Mouse (Mus musculus) adrenal gland, adult 10 weeks (tissue): Measurements from ENCODE around the gene Zfp595. TPM values are rescaled to one million over a fixed set of nuclear protein-coding genes. Genes with fewer than 3 reads are reported as not detected.

Experiments used
- polyA plus RNA-seq: library from polyadenylated mRNA; stranded (reverse); fragments of 350-450 nt; fragmentation: Illumina TruSeq; extraction: RNeasy Lipid Tissue Mini Kit (QIAGEN cat#74804); gene quantifications from one replicate; pipeline ENCODE4 v1.2.3, GENCODE M21; 2014; ENCODE audit warnings: low read depth, low replicate concordance

The Zfp595 gene
- 21.8 TPM for polyA plus RNA-seq

DNA sequence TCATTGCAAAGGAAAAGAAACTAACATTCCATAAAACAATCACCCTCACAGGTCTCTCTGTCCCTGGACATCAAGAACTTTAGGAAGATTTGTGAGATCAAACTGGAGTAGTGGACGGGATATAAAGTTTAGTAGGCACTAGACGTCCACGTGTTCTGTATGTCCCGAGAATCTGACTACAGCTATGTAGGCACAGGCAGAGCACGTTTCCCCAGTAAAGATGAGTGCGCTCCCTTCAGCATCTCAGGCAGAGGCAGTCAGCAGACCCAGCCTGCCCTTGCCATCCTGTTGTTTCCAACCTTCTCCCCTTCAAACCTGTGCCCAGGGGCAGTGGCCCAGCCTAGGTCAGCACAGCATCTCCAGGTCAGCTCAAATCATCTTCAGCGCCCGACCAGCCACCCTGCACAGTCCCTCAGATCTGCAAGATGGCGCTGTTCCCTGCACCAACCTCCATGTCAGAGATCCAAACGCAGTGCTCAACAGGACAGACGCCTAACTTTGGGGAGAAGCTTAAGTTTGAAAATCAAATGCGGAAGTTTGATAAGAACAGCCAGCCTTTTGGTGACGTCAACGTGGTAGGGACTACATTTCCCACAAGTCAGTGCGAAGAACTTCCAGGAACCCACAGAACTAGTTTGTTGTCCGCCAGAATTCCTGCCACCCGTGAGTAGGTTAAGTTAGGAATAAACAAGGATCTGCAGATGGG, at the start of gene Zfp595:
Zfp595 (minus strand) TSS at position 552 of the 706 bp plus-strand sequence.

DNA sequence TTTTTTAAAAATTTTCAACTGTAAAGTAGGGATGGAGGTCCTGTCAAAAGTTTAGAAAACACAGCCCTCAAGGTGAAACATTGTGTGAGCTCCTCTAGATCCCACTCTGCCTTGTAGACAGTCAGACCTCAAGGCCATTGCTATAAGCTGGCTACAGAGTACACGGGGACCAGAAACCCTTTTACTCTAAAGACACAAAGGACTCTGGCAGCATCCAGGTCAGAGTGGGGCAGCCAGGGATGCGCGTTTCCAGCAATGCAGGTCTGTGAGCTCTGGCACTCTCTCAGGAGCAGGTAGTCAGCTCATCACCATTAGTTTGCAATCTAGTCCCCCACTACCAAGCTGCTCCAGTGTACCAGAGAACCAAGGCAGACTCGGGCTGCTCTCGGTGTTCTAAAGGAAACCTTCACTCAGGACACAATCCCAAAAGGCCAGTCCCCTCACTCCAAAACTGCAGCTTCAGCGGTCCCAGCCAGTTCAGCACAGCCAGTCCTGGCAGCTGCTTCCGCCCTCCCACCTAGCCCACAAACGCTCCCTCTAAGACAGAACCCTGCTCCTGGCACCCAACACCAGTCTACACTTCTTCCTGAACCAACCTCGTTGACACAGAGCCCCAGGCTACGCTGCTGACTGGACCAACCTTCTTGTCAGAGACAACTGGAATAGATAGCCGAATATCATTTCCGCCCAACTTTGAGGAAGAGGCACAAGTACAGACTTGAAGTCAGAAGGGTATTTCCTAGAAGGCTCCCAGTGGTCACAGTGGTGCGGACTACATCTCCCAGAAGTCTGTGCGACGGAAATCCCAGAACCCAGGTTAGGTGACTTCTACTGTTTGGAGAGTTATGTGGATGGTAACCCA, 42.9 kb upstream of the Zfp595 start, which contains the start of the genes Gm28041 and Zfp456:
Gm28041 (minus strand) TSS at position 684 of the 862 bp plus-strand sequence.
Zfp456 (minus strand) TSS at position 761 of the 862 bp plus-strand sequence.

DNA sequence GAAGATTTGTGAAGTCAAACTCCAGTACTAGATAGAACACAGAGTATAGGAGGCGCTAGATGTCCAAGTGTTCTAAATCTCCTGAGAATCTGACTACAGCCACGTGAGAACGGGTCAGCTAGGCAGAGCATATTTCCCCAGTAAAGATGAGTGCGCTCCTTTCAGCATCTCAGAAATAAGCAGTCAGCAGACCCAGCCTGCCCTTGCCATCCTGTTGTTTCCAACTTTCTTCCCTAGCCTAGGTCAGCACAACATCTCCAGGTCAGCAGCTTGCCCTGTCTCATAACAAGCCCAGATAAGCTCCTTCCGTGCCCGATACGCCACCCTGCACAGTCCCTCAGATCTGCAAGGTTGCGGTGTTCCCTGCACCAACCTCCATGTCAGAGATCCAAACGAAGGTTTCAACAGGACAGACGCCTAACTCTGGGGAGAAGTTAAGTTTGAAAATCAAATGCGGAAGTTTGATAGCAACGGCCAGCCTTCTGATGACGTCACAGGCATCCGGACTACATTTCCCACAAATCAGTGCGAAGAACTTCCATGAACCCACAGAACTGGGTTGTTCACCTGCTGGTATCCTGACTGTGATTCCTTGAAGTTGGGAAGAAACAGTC, 27.9 kb upstream of the Zfp595 start, which contains the start of the genes Gm28044 and Zfp953:
Gm28044 (minus strand) TSS at position 406 of the 614 bp plus-strand sequence.
Zfp953 (minus strand) TSS at position 475 of the 614 bp plus-strand sequence.

DNA sequence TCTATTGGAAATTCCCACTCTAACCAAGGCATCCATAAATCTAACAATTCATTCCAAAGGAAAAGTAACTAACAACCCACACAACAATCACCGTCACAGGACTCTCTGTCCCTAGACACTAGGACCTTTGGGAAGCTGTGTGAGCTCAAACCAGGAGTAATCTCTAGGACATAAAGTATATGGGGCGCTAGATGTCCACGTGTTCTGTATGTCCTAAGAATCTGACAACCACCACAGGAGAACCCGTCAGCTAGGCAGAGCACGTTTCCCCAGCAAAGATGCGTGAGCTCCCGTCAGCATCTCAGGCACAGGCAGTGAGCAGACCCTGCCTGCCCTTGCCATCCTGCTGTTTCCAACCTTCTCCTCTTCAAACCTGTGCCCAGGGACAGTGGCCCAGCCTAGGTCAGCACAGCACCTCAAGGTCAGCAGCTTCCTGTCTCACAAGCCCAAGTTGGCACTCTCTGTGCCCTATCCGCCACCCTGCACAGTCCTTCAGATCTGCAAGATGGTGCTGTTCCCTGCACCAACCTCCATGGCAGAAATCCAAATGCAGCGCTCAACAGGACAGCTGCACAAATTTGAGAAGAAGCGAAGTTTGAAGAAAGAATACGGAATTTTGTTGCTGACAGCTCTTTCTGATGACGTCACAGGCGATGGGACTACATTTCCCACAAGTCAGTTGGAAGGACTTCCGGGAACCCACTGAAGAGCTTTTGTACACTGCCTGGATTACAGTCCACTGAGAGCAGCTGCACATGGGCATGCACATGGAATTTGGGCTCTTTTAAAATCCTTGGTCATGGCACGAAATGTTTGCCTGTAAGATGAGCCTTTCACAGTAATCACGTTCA, 26.3 kb downstream of the Zfp595 start, which contains the start of gene Zfp457:
Zfp457 (minus strand) TSS at position 664 of the 851 bp plus-strand sequence.

DNA sequence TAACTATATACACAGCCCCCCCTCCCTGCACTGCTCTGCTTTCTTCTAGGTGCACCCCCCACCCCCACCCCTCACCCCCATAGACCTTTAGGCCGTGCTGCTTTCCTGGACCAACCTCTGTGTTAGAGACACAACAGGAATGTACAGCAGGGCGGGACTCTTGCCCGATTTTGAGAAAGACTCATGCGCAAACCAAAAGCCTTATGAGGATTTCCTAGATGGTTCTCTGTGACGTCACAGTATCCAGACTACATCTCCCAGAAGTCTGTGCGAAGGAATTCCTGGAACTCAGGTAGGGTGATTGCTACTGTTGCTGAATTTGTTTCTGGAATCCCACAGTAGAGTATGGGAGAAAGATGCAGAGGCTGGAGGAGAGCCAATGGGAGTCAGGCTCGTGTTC, 54.1 kb downstream of the Zfp595 start, which contains the start of gene Zfp458:
Zfp458 (minus strand) TSS at position 153 of the 400 bp plus-strand sequence.

Other genes with a start within 250 kb of the Zfp595 start
- 27.5 TPM for gene Zfp708, start 234.6 kb downstream of the Zfp595 start, polyA plus RNA-seq
- 8.3 TPM for gene Gm28557, start 224.0 kb downstream of the Zfp595 start, polyA plus RNA-seq
- 2.2 TPM for gene Rslcan18, start 216.3 kb downstream of the Zfp595 start, polyA plus RNA-seq
- 16.9 TPM for gene Zfp759, start 210.9 kb downstream of the Zfp595 start, polyA plus RNA-seq
- gene Rsl1, start 159.4 kb downstream of the Zfp595 start, polyA plus RNA-seq: 25.2 TPM
- gene Zfp455, start 138.1 kb downstream of the Zfp595 start, polyA plus RNA-seq: 10.6 TPM
- 11.7 TPM for gene Zfp458, start 54.1 kb downstream of the Zfp595 start, polyA plus RNA-seq
- gene Zfp457, start 26.1 kb downstream of the Zfp595 start, polyA plus RNA-seq: 1.3 TPM
- gene Gm28044, start 28.0 kb upstream of the Zfp595 start, polyA plus RNA-seq: 2.8 TPM
- gene Zfp953, start 28.0 kb upstream of the Zfp595 start, polyA plus RNA-seq: 12.7 TPM
- gene Gm28041, start 43.2 kb upstream of the Zfp595 start, polyA plus RNA-seq: 0.93 TPM
- gene Zfp456, start 43.2 kb upstream of the Zfp595 start, polyA plus RNA-seq: 5.0 TPM
- gene Zfp429, start 67.2 kb upstream of the Zfp595 start, polyA plus RNA-seq: 18.5 TPM
- 2.0 TPM for gene Zfp459, start 88.8 kb upstream of the Zfp595 start, polyA plus RNA-seq
- gene Zfp874a, start 119.1 kb upstream of the Zfp595 start, polyA plus RNA-seq: 128 TPM
- gene Zfp874b, start 151.7 kb upstream of the Zfp595 start, polyA plus RNA-seq: 54.2 TPM
- 33.4 TPM for gene Zfp58, start 168.0 kb upstream of the Zfp595 start, polyA plus RNA-seq
- gene Gm26965, start 193.6 kb upstream of the Zfp595 start, polyA plus RNA-seq: not detected
- 30.4 TPM for gene Zfp87, start 193.6 kb upstream of the Zfp595 start, polyA plus RNA-seq
- gene Zfp748, start 221.3 kb upstream of the Zfp595 start, polyA plus RNA-seq: 32.6 TPM